Mouse (Mus musculus): ENCODE measurements at regions not wholly inside any gene's neighbourhood (a gene's known extent, or its start where the extent isn't known, plus 50 kb on each side); places are given as distances from the start of the nearest gene placed in this dataset.

GRCm38 (mm10) chr13:99782883-99783721 lies 117.8 kb downstream of the Cartpt start:
- DNase-seq (ENCODE audit: low spot score in 2 of 2) = no peak

GRCm38 (mm10) chr13:99781616-99782015 lies 119.3 kb downstream of the Cartpt start:
- no peak for DNase-seq (ENCODE audit: low spot score in 2 of 2)

GRCm38 (mm10) chr13:99780751-99781460 lies 120.0 kb downstream of the Cartpt start:
- no peak for DNase-seq (ENCODE audit: low spot score in 2 of 2)

GRCm38 (mm10) chr13:99778747-99779146 lies 122.1 kb downstream of the Cartpt start:
- no peak for DNase-seq (ENCODE audit: low spot score in 2 of 2)

- no peak for DNase-seq (ENCODE audit: low spot score in 2 of 2)
These were observed 123.2 kb downstream of the Cartpt start for GRCm38 (mm10) chr13:99777736-99778135.

GRCm38 (mm10) chr13:99765965-99766364 lies 134.9 kb downstream of the Cartpt start:
- peak in 1 of 2 experiments; percentile 43 for DNase-seq (ENCODE audit: low spot score in 2 of 2)

- DNase-seq (ENCODE audit: low spot score in 2 of 2) = no peak
These were observed 136.1 kb downstream of the Cartpt start for GRCm38 (mm10) chr13:99764764-99765163.

GRCm38 (mm10) chr13:99764097-99764714 lies 136.7 kb downstream of the Cartpt start:
- no peak for DNase-seq (ENCODE audit: low spot score in 2 of 2)

GRCm38 (mm10) chr13:99761843-99762242 lies 139.0 kb downstream of the Cartpt start:
- no peak for DNase-seq (ENCODE audit: low spot score in 2 of 2)

- no peak for DNase-seq (ENCODE audit: low spot score in 2 of 2)
These were observed 139.5 kb downstream of the Cartpt start for GRCm38 (mm10) chr13:99761423-99761822.

GRCm38 (mm10) chr13:99760646-99761045 lies 140.2 kb downstream of the Cartpt start:
- no peak for DNase-seq (ENCODE audit: low spot score in 2 of 2)

- no peak for DNase-seq (ENCODE audit: low spot score in 2 of 2)
These were observed 141.4 kb downstream of the Cartpt start for GRCm38 (mm10) chr13:99759256-99760044.

GRCm38 (mm10) chr13:99754701-99755100 lies 146.2 kb downstream of the Cartpt start:
- DNase-seq (ENCODE audit: low spot score in 2 of 2) = no peak

- DNase-seq (ENCODE audit: low spot score in 2 of 2) = no peak
These were observed 146.6 kb downstream of the Cartpt start for GRCm38 (mm10) chr13:99754251-99754652.

- DNase-seq (ENCODE audit: low spot score in 2 of 2) = no peak
These were observed 147.4 kb downstream of the Cartpt start for GRCm38 (mm10) chr13:99753526-99753925.

GRCm38 (mm10) chr13:99750729-99751128 lies 150.2 kb downstream of the Cartpt start:
- DNase-seq (ENCODE audit: low spot score in 2 of 2) = no peak

GRCm38 (mm10) chr13:99749342-99749741 lies 151.5 kb downstream of the Cartpt start:
- no peak for DNase-seq (ENCODE audit: low spot score in 2 of 2)

GRCm38 (mm10) chr13:99748128-99748527 lies 152.8 kb downstream of the Cartpt start:
- no peak for DNase-seq (ENCODE audit: low spot score in 2 of 2)

GRCm38 (mm10) chr13:99745526-99745925 lies 155.4 kb downstream of the Cartpt start:
- no peak for DNase-seq (ENCODE audit: low spot score in 2 of 2)

- DNase-seq (ENCODE audit: low spot score in 2 of 2) = no peak
These were observed 156.1 kb downstream of the Cartpt start for GRCm38 (mm10) chr13:99744790-99745120.

Data from gastrocnemius, postnatal 4 days (tissue).